Mouse (Mus musculus) forebrain, embryonic 16.5 days (tissue): ENCODE data around the gene Bri3bp. TPM values are rescaled to one million over a fixed set of nuclear protein-coding genes. Genes with fewer than 3 reads are reported as not detected.
A peak's percentile ranks its signal among the peaks of the same experiment; 100 is the strongest.
"Not testable (repeated sequence)": the region's sequence is repeated elsewhere in the genome, so short reads cannot be mapped to it uniquely, and the experiment has no call there.

Experiments used
- ATAC-seq: fragments of 200-750 bp; cut with Nextera tagmentation; 2 replicates; pipeline ENCODE4 v1.8.0; 2017; ENCODE audit warnings: mild to moderate bottlenecking, moderate library complexity
- H3K27ac ChIP-seq: fragments of 300-500 bp; sonication (generic); 2 replicates; pipeline ENCODE4 v1.5.1; 2014; ENCODE audit warnings: low read length, control low read depth
- H3K27me3 ChIP-seq: fragments of 300-500 bp; sonication (generic); replicated peaks from 2 replicates; pipeline ENCODE4 v1.6.1; 2014; ENCODE audit warnings: low read length; ENCODE audit not compliant: control insufficient read depth, insufficient read depth
- H3K36me3 ChIP-seq: fragments of 300-500 bp; sonication (generic); 2 replicates; pipeline ENCODE4 v1.6.1; 2014; ENCODE audit not compliant: control insufficient read depth, insufficient read depth
- H3K4me1 ChIP-seq: fragments of 300-500 bp; sonication (generic); replicated peaks from 2 replicates; pipeline ENCODE4 v1.6.1; 2014; ENCODE audit warnings: low read length; ENCODE audit not compliant: control insufficient read depth, insufficient read depth
- H3K4me2 ChIP-seq: fragments of 300-500 bp; sonication (generic); 2 replicates; pipeline ENCODE4 v1.6.1; 2014; ENCODE audit warnings: mild to moderate bottlenecking, low read length, control low read depth
- H3K4me3 ChIP-seq: fragments of 300-500 bp; sonication (generic); replicated peaks from 2 replicates; pipeline ENCODE4 v1.5.1; 2014; ENCODE audit warnings: mild to moderate bottlenecking, low read length, control low read depth
- H3K9ac ChIP-seq: fragments of 300-500 bp; sonication (generic); replicated peaks from 2 replicates; pipeline ENCODE4 v1.6.1; 2014; ENCODE audit warnings: low read depth, low read length, control low read depth
- H3K9me3 ChIP-seq: fragments of 300-500 bp; sonication (generic); 2 replicates; pipeline ENCODE4 v1.6.1; 2016; ENCODE audit warnings: low read length; ENCODE audit not compliant: control insufficient read depth
- WGBS: fragments of 180-500 bp; shearing (Covaris S2); extraction: QIAGEN DNeasy Blood & Tissue Kit; methylation state at CpG from one replicate; pipeline ENCODE4 v1.1.7; 2014; 5-methylcytosine and 5-hydroxymethylcytosine counted together
- polyA plus RNA-seq: library from polyadenylated mRNA; unstranded; fragments of >200 nt; fragmentation: Nextera tagmentation; extraction: Ambion mirVana; gene quantifications from 2 replicates; pipeline ENCODE4 v1.2.1, GENCODE M21; 2015

Bri3bp gene
- polyA plus RNA-seq, 1 experiment from 2014 or later, result 37.8 TPM

DNA sequence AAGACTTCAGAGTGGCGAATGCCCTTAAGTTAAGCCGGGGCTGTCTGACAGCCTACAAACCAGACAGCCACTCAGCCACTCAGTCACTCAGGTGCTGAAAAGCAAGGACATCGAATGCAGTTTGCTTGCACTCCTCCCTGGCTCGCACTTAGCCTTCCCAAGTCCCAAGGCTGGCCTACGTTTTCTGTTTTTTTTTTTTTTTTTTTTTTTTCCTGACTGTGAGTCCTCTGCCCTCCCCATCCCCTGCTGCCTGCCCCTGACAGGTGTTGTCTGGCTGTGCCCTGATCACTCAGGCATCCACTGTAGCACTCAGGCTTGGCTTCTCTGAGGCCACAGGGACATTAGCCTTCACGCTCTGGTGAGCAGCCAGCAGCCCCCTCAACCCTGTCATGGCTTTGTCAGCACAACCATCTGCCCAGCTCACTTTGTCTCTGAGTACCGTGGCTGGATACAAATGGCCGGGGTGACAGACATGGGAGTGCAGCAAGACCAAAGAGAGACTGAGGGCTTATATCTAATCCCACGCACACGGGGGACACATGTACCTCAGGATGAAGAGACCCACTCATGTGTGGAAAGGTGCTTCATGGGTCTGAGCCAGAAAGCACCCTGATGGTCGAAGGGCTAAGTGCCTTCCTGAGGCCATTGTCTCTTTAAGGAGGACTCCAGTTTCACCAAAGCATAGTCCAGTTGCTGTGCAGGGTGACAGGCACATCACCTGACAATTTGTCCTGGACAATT, 46.2 kb downstream of the Bri3bp start:
- 54% methylated on average over 11 of the region's 11 CpGs for WGBS
- H3K27me3 ChIP-seq, result no peaks in the 10 kb centered on the region
- H3K9ac ChIP-seq, result no peak overlapping the region
- H3K9me3 ChIP-seq, result no peaks in the 10 kb centered on the region
- H3K36me3 ChIP-seq, result peaks cover 18% of the 10 kb centered on the region
- peaks cover 7% of the 10 kb centered on the region; the same call in 1 of the 2 replicates for H3K4me1 ChIP-seq
- ATAC-seq, result peak; percentile 36; the same call in 1 of the 2 replicates
- H3K27ac ChIP-seq, result peak overlapping the region; percentile 44
- no peak overlapping the region for H3K4me3 ChIP-seq
- H3K4me2 ChIP-seq, result no peak overlapping the region

DNA sequence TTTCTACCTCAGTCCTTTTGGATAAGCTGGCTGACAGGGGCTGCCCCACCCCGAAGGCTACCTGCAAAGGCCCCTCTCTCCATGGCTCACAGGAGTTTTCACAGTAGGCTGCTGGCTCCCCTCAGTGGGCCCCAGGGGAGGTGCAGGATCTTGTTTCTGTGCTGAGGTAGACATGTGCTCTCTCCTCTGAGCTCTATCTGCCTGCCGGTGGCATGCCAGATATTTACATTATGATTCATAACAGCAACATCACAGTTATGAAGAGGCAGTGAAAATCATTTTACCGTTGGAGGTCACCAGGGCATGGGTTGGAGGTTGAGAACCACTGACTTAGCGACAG, 46.7 kb downstream of the Bri3bp start:
- no peaks in the 10 kb centered on the region for H3K9me3 ChIP-seq
- no peak overlapping the region for H3K4me2 ChIP-seq
- H3K4me3 ChIP-seq, result no peak overlapping the region
- H3K27ac ChIP-seq, result no peak overlapping the region
- H3K27me3 ChIP-seq, result no peaks in the 10 kb centered on the region
- peaks cover 15% of the 10 kb centered on the region for H3K36me3 ChIP-seq
- no peak overlapping the region for H3K9ac ChIP-seq
- 74% methylated on average over 4 of the region's 4 CpGs for WGBS
- no peak for ATAC-seq
- H3K4me1 ChIP-seq, result peaks cover 7% of the 10 kb centered on the region; the same call in 1 of the 2 replicates

DNA sequence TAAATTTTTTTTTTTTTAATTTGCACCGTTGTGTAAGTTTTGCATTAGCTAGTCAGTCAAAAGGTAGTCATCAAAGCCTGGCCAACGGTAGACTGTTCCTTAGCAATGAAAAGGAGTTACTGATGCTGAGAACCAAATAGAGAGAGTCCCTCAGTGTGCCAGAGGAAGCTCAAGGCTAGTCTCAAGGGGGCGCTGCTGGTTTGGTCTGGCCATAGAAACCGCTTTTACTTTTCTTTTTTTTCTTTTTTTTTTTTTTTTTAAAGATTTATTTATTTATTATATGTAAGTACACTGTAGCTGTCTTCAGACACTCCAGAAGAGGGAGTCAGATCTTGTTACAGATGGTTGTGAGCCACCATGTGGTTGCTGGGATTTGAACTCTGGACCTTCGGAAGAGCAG, 47.6 kb downstream of the Bri3bp start:
- H3K36me3 ChIP-seq, result peaks cover 15% of the 10 kb centered on the region
- 88% methylated on average over 5 of the region's 5 CpGs for WGBS
- not testable (repeated sequence) for H3K4me1 ChIP-seq, H3K27me3 ChIP-seq, H3K4me2 ChIP-seq, ATAC-seq, H3K9me3 ChIP-seq, H3K9ac ChIP-seq, H3K4me3 ChIP-seq, H3K27ac ChIP-seq

DNA sequence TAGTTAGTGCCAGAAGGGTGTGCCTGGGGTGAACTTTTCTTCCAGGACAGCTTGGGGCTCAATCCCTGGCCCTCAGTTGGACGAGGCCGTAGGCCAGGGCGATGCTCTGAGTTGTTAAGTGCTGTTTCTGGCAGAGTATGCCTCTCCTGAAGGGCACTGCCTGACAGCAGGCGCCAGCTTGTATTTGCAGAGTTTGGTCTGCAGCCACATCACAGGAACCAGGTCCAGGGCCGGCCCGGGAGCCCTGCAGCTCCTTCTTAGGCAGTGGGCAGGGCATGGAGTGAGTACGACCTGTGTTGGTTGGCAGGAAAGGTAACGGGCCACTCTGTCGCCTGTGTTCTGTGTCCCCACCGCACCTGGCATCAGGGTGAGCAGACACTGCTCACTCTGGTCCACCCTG, 49.7 kb downstream of the Bri3bp start:
- Histone ChIP-seq H3K36me3 (peaks cover 11% of the 10 kb centered on the region; the same call in 1 of the 2 replicates), H3K27me3 (no peaks in the 10 kb centered on the region), H3K4me3 (no peak overlapping the region), H3K9ac (no peak overlapping the region), H3K4me2 (no peak overlapping the region), H3K9me3 (no peaks in the 10 kb centered on the region), H3K27ac (no peak overlapping the region), H3K4me1 (peaks cover 7% of the 10 kb centered on the region; the same call in 1 of the 2 replicates)
- whole genome bisulfite sequencing, result 88% methylated on average over 10 of the region's 10 CpGs
- no peak for ATAC-seq

DNA sequence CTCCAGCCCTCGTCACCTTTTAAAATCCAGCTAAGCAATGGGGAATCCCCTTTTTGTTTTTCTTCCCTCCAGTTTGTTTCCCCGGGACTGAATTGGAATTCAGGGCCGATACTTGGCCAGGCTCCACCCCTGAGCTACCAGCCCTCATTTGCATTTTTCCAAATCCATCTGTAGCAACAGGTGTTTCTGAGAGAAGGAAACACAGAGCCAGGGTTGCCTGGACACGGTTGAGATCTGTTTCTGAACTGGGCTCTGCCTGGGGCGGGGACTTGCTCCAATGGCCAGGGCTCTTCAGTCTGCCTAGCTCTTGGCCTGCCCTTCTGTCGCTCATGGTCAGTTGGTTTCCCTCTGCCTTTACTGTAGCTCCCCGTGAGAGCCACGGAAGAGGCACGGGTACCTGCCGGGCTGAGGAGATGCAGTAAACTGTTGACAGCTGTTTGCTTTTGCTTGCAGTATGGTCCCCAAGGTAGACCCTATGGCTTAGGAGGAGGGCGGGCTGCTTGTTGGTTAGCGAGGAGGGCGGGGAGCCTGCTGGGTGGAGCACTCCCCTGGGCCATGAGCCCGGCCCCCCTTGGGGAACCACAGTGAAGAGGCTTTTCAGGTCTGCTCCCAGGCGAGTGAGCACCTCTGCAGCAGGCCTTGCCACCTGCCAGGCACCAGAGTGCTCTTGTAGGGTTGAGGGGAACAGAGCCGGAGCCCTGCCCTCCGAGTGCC, 51.2 kb downstream of the Bri3bp start:
- Histone ChIP-seq H3K27me3 (no peaks in the 10 kb centered on the region), H3K4me2 (no peak overlapping the region), H3K9me3 (no peaks in the 10 kb centered on the region), H3K4me3 (no peak overlapping the region), H3K9ac (no peak overlapping the region), H3K36me3 (peaks cover 11% of the 10 kb centered on the region; the same call in 1 of the 2 replicates), H3K4me1 (peaks cover 3% of the 10 kb centered on the region; the same call in 1 of the 2 replicates), H3K27ac (no peak overlapping the region)
- WGBS, result 62% methylated on average over 17 of the region's 17 CpGs
- no peak for ATAC-seq

DNA sequence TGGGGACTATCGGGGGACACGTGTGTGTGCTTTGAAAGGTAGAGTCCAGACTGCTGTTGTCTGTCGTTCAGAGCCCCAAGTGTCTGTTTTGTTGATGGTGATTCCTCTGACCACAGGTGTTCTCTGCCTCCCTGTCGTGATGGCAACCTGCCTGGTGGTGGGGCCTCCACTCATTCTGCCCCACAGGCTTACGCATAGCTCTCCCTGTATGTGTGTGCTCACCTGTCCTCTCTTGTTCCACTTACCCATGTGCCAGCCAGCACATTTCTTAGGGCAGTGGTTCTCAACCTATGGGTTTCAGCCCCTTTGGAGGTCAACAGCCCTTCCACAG, 51.7 kb downstream of the Bri3bp start:
- Histone ChIP-seq H3K4me2 (no peak overlapping the region), H3K4me1 (no peaks in the 10 kb centered on the region), H3K36me3 (peaks cover 11% of the 10 kb centered on the region; the same call in 1 of the 2 replicates), H3K27ac (no peak overlapping the region), H3K4me3 (no peak overlapping the region), H3K9me3 (no peaks in the 10 kb centered on the region), H3K27me3 (no peaks in the 10 kb centered on the region), H3K9ac (no peak overlapping the region)
- ATAC-seq, result no peak
- 62% methylated on average over 5 of the region's 5 CpGs for WGBS

DNA sequence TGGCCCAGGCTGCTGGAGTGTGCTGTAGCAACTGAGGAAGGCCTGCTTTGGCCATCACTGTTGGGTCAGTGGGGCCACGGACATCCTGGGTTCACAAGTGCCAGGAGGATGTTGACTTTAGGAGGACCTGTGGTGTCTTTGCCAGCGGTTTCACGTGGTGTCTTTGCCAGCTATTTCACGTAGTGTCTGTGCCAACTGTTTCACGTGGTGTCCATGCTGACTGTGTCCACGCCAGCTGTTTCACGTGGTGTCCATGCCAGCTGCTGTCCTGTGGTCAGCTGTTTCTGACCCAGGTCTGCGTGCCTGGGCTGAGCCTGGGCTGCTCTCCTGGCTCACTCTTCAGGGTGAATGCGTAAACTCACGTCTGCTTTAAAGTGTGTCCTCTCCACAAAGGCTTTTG, 54.3 kb downstream of the Bri3bp start:
- no peaks in the 10 kb centered on the region for H3K9me3 ChIP-seq
- H3K27me3 ChIP-seq, result no peaks in the 10 kb centered on the region
- peaks cover 3% of the 10 kb centered on the region; the same call in 1 of the 2 replicates for H3K36me3 ChIP-seq
- no peaks in the 10 kb centered on the region for H3K4me1 ChIP-seq
- no peak overlapping the region for H3K9ac ChIP-seq
- no peak for ATAC-seq
- H3K4me3 ChIP-seq, result no peak overlapping the region
- H3K4me2 ChIP-seq, result no peak overlapping the region
- no peak overlapping the region for H3K27ac ChIP-seq
- 93% methylated on average over 10 of the region's 10 CpGs for WGBS

DNA sequence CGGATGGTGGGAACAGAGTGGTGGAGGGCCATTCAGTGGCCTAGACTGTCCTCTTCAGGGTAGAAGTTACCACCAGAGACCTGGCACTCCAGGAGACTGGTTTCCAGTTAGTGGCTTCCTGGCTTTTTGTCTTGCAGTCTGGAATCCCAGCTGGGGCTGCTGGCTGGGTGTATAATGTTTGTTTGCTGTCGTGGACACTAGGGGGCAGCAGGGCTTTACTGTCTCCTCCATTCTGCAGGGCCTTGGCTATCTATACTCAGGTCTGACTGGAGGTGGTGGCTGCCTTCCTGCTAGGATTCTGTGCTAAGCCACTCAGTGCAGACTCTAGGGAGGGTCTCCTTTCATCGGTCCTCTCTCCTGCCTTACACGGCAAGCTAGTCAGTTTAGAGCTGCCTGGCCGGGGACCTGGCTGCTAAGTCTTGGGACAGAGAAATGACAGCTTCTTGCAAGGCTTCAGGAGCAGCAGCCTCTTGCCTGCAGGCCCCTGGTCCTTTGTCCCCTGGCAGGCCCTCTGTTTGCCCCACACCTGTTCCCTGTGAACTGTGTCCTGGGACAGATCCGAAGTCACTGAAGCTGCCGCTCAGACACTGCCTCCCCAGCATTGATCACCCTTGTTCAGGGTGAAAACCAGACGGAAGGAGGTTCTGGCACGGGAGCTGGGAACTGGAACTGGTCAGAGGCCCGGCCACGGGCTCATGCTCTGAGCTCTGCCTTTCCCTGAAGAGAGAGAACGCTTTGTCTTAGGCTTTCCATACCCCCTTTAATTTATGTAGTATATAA, 56.6 kb downstream of the Bri3bp start:
- H3K4me3 ChIP-seq, result no peak overlapping the region
- no peaks in the 10 kb centered on the region for H3K9me3 ChIP-seq
- 63% methylated on average over 12 of the region's 12 CpGs for WGBS
- H3K27me3 ChIP-seq, result no peaks in the 10 kb centered on the region
- H3K4me2 ChIP-seq, result no peak overlapping the region
- no peaks in the 10 kb centered on the region for H3K36me3 ChIP-seq
- no peak overlapping the region; the same call in 1 of the 2 replicates for H3K27ac ChIP-seq
- 0 out of 2 replicates have a peak, but pooled peaks cover 2% of the 10 kb centered on the region for H3K4me1 ChIP-seq
- peak; percentile 77 for ATAC-seq
- H3K9ac ChIP-seq, result no peak overlapping the region

DNA sequence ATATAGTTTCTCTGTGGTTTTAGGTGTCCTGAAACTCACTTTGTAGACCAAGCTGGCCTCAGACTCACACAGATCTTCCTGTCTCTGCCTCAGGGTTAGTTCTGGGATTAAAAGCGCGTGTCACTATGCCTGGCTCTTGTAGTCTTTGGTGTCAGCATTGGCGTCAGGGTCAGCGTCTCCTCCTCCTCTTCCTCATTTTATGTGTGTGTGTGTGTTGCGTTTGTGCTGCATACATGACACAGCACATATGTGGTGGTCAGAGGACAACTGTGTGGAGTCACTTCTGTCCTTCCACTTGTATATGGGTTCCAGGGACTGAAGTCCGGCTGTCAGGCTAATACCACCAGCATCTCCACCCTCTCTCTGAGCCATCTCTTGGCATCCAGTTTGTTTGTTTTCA, 60.1 kb downstream of the Bri3bp start:
- H3K27me3 ChIP-seq, result no peaks in the 10 kb centered on the region
- H3K4me1 ChIP-seq, result 0 out of 2 replicates have a peak, but pooled peaks cover 2% of the 10 kb centered on the region
- no peak overlapping the region for H3K4me3 ChIP-seq
- H3K9ac ChIP-seq, result no peak overlapping the region
- no peaks in the 10 kb centered on the region; the same call in 1 of the 2 replicates for H3K36me3 ChIP-seq
- ATAC-seq, result no peak
- 89% methylated on average over 6 of the region's 6 CpGs for WGBS
- no peak overlapping the region for H3K27ac ChIP-seq
- no peak overlapping the region for H3K4me2 ChIP-seq
- H3K9me3 ChIP-seq, result no peaks in the 10 kb centered on the region
